Mouse (Mus musculus) liver, embryonic 15.5 days (tissue): ENCODE data around the gene Cnnm2. TPM values are rescaled to one million over a fixed set of nuclear protein-coding genes. Genes with fewer than 3 reads are reported as not detected.
"Not testable (repeated sequence)": the region's sequence is repeated elsewhere in the genome, so short reads cannot be mapped to it uniquely, and the experiment has no call there.

Experiments used
- ATAC-seq: fragments of 200-750 bp; cut with Nextera tagmentation; 2 replicates; pipeline ENCODE4 v1.8.0; 2017; ENCODE audit warnings: moderate number of reproducible peaks, mild to moderate bottlenecking, moderate library complexity; ENCODE audit not compliant: insufficient read depth
- H3K27ac ChIP-seq: fragments of 300-500 bp; sonication (generic); replicated peaks from 2 replicates; pipeline ENCODE4 v1.5.1; 2015; ENCODE audit warnings: mild to moderate bottlenecking, inconsistent platforms
- H3K27me3 ChIP-seq: fragments of 300-500 bp; sonication (generic); 2 replicates; pipeline ENCODE4 v1.6.1; 2015; ENCODE audit warnings: mild to moderate bottlenecking, inconsistent platforms
- H3K36me3 ChIP-seq: fragments of 300-500 bp; sonication (generic); replicated peaks from 2 replicates; pipeline ENCODE4 v1.6.1; 2015; ENCODE audit warnings: moderate library complexity, mild to moderate bottlenecking, inconsistent platforms
- H3K4me1 ChIP-seq: fragments of 300-500 bp; sonication (generic); replicated peaks from 2 replicates; pipeline ENCODE4 v1.6.1; 2015; ENCODE audit warnings: inconsistent platforms
- H3K4me2 ChIP-seq: fragments of 300-500 bp; sonication (generic); 2 replicates; pipeline ENCODE4 v1.6.1; 2015; ENCODE audit warnings: moderate library complexity, mild to moderate bottlenecking, inconsistent platforms
- H3K4me3 ChIP-seq: fragments of 300-500 bp; sonication (generic); replicated peaks from 2 replicates; pipeline ENCODE4 v1.5.1; 2015; ENCODE audit warnings: mild to moderate bottlenecking, inconsistent platforms
- H3K9ac ChIP-seq: fragments of 300-500 bp; sonication (generic); 2 replicates; pipeline ENCODE4 v1.6.1; 2015; ENCODE audit warnings: moderate library complexity, mild to moderate bottlenecking, inconsistent platforms
- H3K9me3 ChIP-seq: fragments of 300-500 bp; sonication (generic); replicated peaks from 2 replicates; pipeline ENCODE4 v1.6.1; 2016; ENCODE audit warnings: inconsistent platforms
- WGBS: fragments of 180-500 bp; shearing (Covaris S2); methylation state at CpG from one replicate; pipeline ENCODE4 v1.1.7; 2015; ENCODE audit warnings: mixed read lengths; ENCODE audit not compliant: insufficient replicate concordance; 5-methylcytosine and 5-hydroxymethylcytosine counted together
- polyA plus RNA-seq: library from polyadenylated mRNA; unstranded; fragments of >200 nt; fragmentation: Nextera tagmentation; extraction: Ambion mirVana; gene quantifications from 2 replicates; pipeline ENCODE4 v1.2.1, GENCODE M21; 2015

The Cnnm2 gene
- polyA plus RNA-seq, 1 experiment from 2014 or later, result 1.7 TPM

GRCm38 (mm10) chr19:46733626-46734025 lies 27.8 kb upstream of the Cnnm2 start:
- no peaks in the 10 kb centered on the region for H3K36me3 ChIP-seq
- no peaks in the 10 kb centered on the region for H3K27me3 ChIP-seq
- WGBS, result 83% methylated on average over 7 of the region's 7 CpGs
- H3K27ac ChIP-seq, result no peak overlapping the region
- H3K4me1 ChIP-seq, result no peaks in the 10 kb centered on the region
- no peak overlapping the region for H3K9ac ChIP-seq
- no peak overlapping the region for H3K4me3 ChIP-seq
- no peak for ATAC-seq
- no peaks in the 10 kb centered on the region for H3K9me3 ChIP-seq
- no peak overlapping the region for H3K4me2 ChIP-seq

- Histone ChIP-seq H3K27me3 (no peaks in the 10 kb centered on the region), H3K9me3 (no peaks in the 10 kb centered on the region), H3K27ac (no peak overlapping the region), H3K4me2 (no peak overlapping the region), H3K4me3 (no peak overlapping the region), H3K4me1 (no peaks in the 10 kb centered on the region), H3K9ac (no peak overlapping the region), H3K36me3 (no peaks in the 10 kb centered on the region)
- ATAC-seq, result no peak
- 24% methylated on average over 5 of the region's 5 CpGs for WGBS
Observed at GRCm38 (mm10) chr19:46735241-46735640, 26.2 kb upstream of the Cnnm2 start.

DNA sequence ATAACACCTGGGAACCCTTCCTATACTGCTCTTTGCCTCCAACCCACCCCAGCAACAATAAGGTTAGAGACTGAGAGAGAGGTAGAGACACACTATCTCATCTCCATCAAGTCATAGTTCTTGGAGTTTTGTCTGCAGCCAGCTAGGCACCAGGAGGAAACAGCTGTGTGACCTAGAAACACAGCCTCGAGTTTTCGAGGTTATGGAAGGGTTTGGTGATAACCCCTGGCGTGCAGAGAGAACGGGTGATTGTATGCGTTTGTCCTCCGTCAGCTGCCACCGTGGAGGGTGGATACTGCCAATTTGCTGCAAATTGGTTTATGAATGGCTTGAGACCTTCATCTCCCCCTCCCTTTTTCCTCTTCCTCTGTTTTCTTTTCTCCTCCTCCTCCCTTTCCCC lies 24.3 kb upstream of the Cnnm2 start:
- Histone ChIP-seq H3K4me2 (no peak overlapping the region), H3K9ac (no peak overlapping the region), H3K36me3 (no peaks in the 10 kb centered on the region), H3K27ac (no peak overlapping the region), H3K27me3 (no peaks in the 10 kb centered on the region), H3K4me1 (no peaks in the 10 kb centered on the region), H3K4me3 (no peak overlapping the region), H3K9me3 (no peaks in the 10 kb centered on the region)
- 48% methylated on average over 7 of the region's 7 CpGs for WGBS
- no peak for ATAC-seq

DNA sequence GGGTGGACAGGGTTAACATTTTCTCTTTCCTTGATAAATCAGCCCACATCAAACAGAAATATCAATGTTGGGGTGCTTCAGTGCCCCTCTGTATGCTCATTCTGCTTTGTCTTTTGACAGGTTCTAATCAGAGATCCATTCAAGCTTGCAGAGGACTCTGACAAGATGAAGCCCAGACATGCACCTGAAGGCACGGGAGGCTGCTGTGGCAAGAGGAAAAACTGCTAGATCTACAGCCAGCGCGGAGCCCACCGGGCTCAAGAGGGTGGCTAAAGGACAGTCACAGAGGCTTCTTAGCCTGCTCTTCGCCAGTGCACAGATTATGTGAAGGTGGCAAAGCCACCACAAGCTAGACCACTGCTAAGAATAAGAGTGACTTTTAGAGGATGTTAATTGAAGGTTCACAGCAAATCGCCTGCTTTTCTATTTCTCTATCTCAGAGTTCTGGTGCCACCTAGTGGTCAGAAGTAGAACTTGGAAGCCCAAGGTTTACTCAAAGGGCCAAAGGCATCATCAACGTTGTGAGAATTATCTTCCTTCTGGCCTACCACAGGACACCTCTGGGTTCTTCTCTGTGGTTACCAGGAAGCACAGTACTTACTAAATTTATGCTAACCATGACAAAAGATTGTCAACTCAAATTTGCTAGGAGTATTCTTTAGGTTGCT lies 20.9 kb upstream of the Cnnm2 start:
- H3K4me2 ChIP-seq, result no peak overlapping the region
- H3K4me3 ChIP-seq, result no peak overlapping the region
- no peak for ATAC-seq
- no peak overlapping the region for H3K27ac ChIP-seq
- H3K9me3 ChIP-seq, result no peaks in the 10 kb centered on the region
- H3K4me1 ChIP-seq, result no peaks in the 10 kb centered on the region
- H3K9ac ChIP-seq, result no peak overlapping the region
- WGBS, result 49% methylated on average over 7 of the region's 7 CpGs
- no peaks in the 10 kb centered on the region; the same call in 1 of the 2 replicates for H3K27me3 ChIP-seq
- no peaks in the 10 kb centered on the region for H3K36me3 ChIP-seq

DNA sequence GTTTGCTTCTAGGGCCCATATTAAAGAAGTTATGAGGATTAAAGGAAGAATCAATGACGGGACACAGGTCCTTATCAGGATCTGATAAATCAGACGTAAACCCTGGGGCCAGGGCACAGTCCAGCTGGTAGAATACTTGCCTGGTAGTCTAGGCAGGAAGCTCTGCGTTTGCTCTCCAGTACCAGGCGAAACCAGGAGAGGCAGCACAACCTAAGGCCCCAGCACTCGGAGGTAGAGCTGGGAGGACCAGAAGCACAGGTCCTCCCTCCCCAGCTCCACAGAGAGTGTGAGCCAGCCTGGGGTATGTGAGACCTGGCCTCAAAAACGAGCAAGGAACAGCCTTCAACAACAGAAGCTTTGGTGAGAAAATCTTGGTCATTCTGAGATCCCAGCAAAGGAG lies 19.8 kb upstream of the Cnnm2 start:
- Histone ChIP-seq H3K9ac (no peak overlapping the region), H3K27ac (no peak overlapping the region), H3K36me3 (no peaks in the 10 kb centered on the region), H3K4me1 (no peaks in the 10 kb centered on the region), H3K9me3 (no peaks in the 10 kb centered on the region), H3K4me2 (no peak overlapping the region), H3K27me3 (no peaks in the 10 kb centered on the region; the same call in 1 of the 2 replicates), H3K4me3 (no peak overlapping the region)
- no peak for ATAC-seq
- WGBS, result 38% methylated on average over 6 of the region's 6 CpGs

DNA sequence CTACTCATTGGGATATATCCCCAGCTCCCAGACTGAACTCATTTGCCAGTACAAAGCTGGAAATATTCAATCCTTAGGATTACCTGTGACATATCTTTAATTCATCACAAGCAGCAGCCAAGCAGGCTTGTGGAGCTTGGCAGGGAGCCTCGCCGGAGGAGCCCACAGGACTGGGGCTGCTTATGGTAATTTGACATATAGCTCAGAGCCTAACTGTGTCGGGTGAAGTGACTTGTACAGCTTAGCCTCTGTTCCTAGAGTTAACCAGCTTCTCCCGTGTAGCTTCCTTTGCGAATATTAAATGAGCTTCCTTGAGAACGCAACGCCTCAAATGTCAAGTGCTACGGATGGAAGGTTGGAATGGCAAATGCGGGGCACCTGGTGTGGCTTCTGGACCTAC lies 16.7 kb upstream of the Cnnm2 start:
- ATAC-seq, result no peak
- no peak overlapping the region for H3K4me3 ChIP-seq
- H3K27ac ChIP-seq, result no peak overlapping the region
- no peak overlapping the region for H3K4me2 ChIP-seq
- no peaks in the 10 kb centered on the region for H3K4me1 ChIP-seq
- H3K9ac ChIP-seq, result no peak overlapping the region
- 66% methylated on average over 9 of the region's 9 CpGs for WGBS
- no peaks in the 10 kb centered on the region for H3K9me3 ChIP-seq
- H3K36me3 ChIP-seq, result no peaks in the 10 kb centered on the region
- H3K27me3 ChIP-seq, result no peaks in the 10 kb centered on the region; the same call in 1 of the 2 replicates

- Histone ChIP-seq H3K27me3 (no peaks in the 10 kb centered on the region; the same call in 1 of the 2 replicates), H3K4me1 (no peaks in the 10 kb centered on the region), H3K27ac (no peak overlapping the region), H3K4me3 (no peak overlapping the region), H3K9me3 (no peaks in the 10 kb centered on the region), H3K9ac (no peak overlapping the region), H3K4me2 (no peak overlapping the region), H3K36me3 (no peaks in the 10 kb centered on the region)
- 56% methylated on average over 3 of the region's 3 CpGs for WGBS
- no peak for ATAC-seq
Observed at GRCm38 (mm10) chr19:46747799-46748198, 13.6 kb upstream of the Cnnm2 start.

DNA sequence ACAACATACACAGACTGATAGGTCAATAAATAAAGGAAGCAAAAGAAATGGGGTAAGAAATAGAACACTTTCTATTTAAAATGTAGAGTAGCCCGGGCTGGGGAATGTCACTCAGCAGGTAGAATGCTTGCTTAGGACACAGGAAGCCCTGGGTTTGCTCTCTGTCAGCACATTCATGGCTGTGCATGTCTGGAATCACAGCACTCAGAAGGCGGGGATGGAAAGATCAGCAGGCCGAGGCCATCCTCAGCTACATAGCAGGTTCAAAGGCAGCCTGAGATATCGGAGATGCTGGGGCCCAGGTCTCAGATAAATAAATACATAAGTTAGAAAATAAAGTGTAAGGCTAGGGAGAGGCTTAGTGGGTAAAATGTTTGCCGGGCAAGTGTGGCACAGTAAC lies 9.2 kb upstream of the Cnnm2 start:
- Histone ChIP-seq H3K4me2 (no peak overlapping the region), H3K36me3 (no peaks in the 10 kb centered on the region), H3K27me3 (peaks cover 21% of the 10 kb centered on the region), H3K9me3 (no peaks in the 10 kb centered on the region), H3K4me1 (no peaks in the 10 kb centered on the region), H3K4me3 (no peak overlapping the region), H3K27ac (no peak overlapping the region), H3K9ac (no peak overlapping the region)
- 67% methylated on average over 5 of the region's 5 CpGs for WGBS
- ATAC-seq, result no peak

GRCm38 (mm10) chr19:46755066-46755465 lies 6.3 kb upstream of the Cnnm2 start:
- Histone ChIP-seq H3K4me2 (no peak overlapping the region), H3K4me1 (no peaks in the 10 kb centered on the region; the same call in 1 of the 2 replicates), H3K4me3 (no peak overlapping the region), H3K27me3 (peaks cover 45% of the 10 kb centered on the region), H3K9ac (no peak overlapping the region), H3K36me3 (no peaks in the 10 kb centered on the region), H3K9me3 (no peaks in the 10 kb centered on the region), H3K27ac (no peak overlapping the region)
- no peak for ATAC-seq
- WGBS, result 41% methylated on average over 9 of the region's 9 CpGs

- Histone ChIP-seq H3K36me3 (no peaks in the 10 kb centered on the region), H3K27me3 (peaks cover 45% of the 10 kb centered on the region), H3K9me3 (no peaks in the 10 kb centered on the region), H3K27ac (no peak overlapping the region), H3K9ac (no peak overlapping the region), H3K4me3 (no peak overlapping the region), H3K4me2 (no peak overlapping the region), H3K4me1 (peaks cover 8% of the 10 kb centered on the region)
- WGBS, result 64% methylated on average over 4 of the region's 4 CpGs
- no peak for ATAC-seq
Observed at GRCm38 (mm10) chr19:46756221-46756620, 5.2 kb upstream of the Cnnm2 start.

DNA sequence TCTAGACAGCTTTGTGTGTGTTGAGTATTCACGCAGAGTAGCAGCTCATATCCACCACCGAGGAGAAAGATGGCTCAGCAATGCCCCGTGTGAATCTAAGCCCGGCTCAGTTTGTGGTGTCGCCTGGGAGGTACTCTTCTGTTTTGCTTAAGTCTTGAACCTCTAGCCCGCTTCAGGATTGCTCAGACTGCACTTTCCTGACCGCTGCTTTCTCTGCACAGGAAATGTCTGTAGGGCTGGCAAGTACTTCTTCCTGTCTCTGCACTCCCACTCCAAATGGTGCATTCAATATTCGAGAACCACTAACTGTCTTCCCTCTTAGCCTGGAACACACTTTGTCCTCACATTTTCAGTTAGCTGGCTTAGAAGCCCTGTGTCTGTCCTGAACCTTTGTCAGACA lies 2.3 kb upstream of the Cnnm2 start:
- H3K4me2 ChIP-seq, result no peak overlapping the region
- peaks cover 65% of the 10 kb centered on the region for H3K27me3 ChIP-seq
- no peak overlapping the region for H3K27ac ChIP-seq

GRCm38 (mm10) chr19:46759909-46760308 lies 1.5 kb upstream of the Cnnm2 start:
- H3K36me3 ChIP-seq, H3K4me3 ChIP-seq: not testable (repeated sequence)
- H3K27me3 ChIP-seq, result peaks cover 60% of the 10 kb centered on the region

More for the DNA sequence above, 2.3 kb upstream of the Cnnm2 start:
- H3K9ac ChIP-seq, result no peak overlapping the region
- no peaks in the 10 kb centered on the region for H3K36me3 ChIP-seq
- H3K9me3 ChIP-seq, result no peaks in the 10 kb centered on the region
- ATAC-seq, result no peak
- H3K4me1 ChIP-seq, result peaks cover 28% of the 10 kb centered on the region
- H3K4me3 ChIP-seq, result no peak overlapping the region
- WGBS, result 14% methylated on average over 8 of the region's 8 CpGs

More at GRCm38 (mm10) chr19:46759909-46760308, 1.5 kb upstream of the Cnnm2 start:
- H3K9ac ChIP-seq, H3K4me2 ChIP-seq, H3K9me3 ChIP-seq, H3K27ac ChIP-seq, ATAC-seq: not testable (repeated sequence)
- peaks cover 37% of the 10 kb centered on the region for H3K4me1 ChIP-seq
- WGBS, result 71% methylated on average over 10 of the region's 10 CpGs
